Mouse (Mus musculus) layer of hippocampus, adult 9-11 months (tissue): ENCODE results near the gene Igsf9.
A peak's percentile ranks its signal among the peaks of the same experiment; 100 is the strongest.

Source experiments
- DNase-seq: peaks from one replicate; pipeline ENCODE4 v3.0.0; 2022

Igsf9 gene

GRCm38 (mm10) chr1:172481540-172482280 lies at the start of gene Igsf9:
Gene Igsf9 (plus strand): TSS chr1:172481788.
- peak; percentile 95 for DNase-seq

GRCm38 (mm10) chr1:172431836-172432586 lies 49.6 kb upstream of the Igsf9 start:
- DNase-seq, result no peak

- DNase-seq, result no peak
These were observed 49.0 kb upstream of the Igsf9 start for GRCm38 (mm10) chr1:172432587-172432955.

GRCm38 (mm10) chr1:172433012-172433850 lies 48.4 kb upstream of the Igsf9 start:
- no peak for DNase-seq

GRCm38 (mm10) chr1:172433851-172434165 lies 47.8 kb upstream of the Igsf9 start:
- no peak for DNase-seq

- no peak for DNase-seq
These were observed 44.8 kb upstream of the Igsf9 start for GRCm38 (mm10) chr1:172436785-172437184.

GRCm38 (mm10) chr1:172438621-172439020 lies 43.0 kb upstream of the Igsf9 start:
- DNase-seq, result no peak

GRCm38 (mm10) chr1:172440521-172440920 lies 41.1 kb upstream of the Igsf9 start:
- no peak for DNase-seq

GRCm38 (mm10) chr1:172441935-172442445 lies 39.6 kb upstream of the Igsf9 start:
- DNase-seq, result no peak

- no peak for DNase-seq
These were observed 31.4 kb upstream of the Igsf9 start for GRCm38 (mm10) chr1:172450226-172450625.

- DNase-seq, result no peak
These were observed 30.6 kb upstream of the Igsf9 start for GRCm38 (mm10) chr1:172450848-172451470.

GRCm38 (mm10) chr1:172452911-172453310 lies 28.7 kb upstream of the Igsf9 start:
- DNase-seq, result no peak

- no peak for DNase-seq
These were observed 27.8 kb upstream of the Igsf9 start for GRCm38 (mm10) chr1:172453810-172454209.

- DNase-seq, result no peak
These were observed 26.2 kb upstream of the Igsf9 start for GRCm38 (mm10) chr1:172455416-172455815.

- DNase-seq, result peak; percentile 45
These were observed 25.4 kb upstream of the Igsf9 start for GRCm38 (mm10) chr1:172456001-172456677.

GRCm38 (mm10) chr1:172457196-172457595 lies 24.4 kb upstream of the Igsf9 start:
- DNase-seq, result no peak

- no peak for DNase-seq
These were observed 23.5 kb upstream of the Igsf9 start for GRCm38 (mm10) chr1:172458041-172458440.

GRCm38 (mm10) chr1:172461602-172462001 lies 20.0 kb upstream of the Igsf9 start:
- no peak for DNase-seq

- DNase-seq, result no peak
These were observed 19.1 kb upstream of the Igsf9 start for GRCm38 (mm10) chr1:172462534-172462933.

- no peak for DNase-seq
These were observed 17.9 kb upstream of the Igsf9 start for GRCm38 (mm10) chr1:172463387-172464333.

GRCm38 (mm10) chr1:172468301-172468877 lies 13.2 kb upstream of the Igsf9 start:
- DNase-seq, result no peak
